Mouse (Mus musculus) testis, adult 2 months (tissue): ENCODE results near the gene 1700028J19Rik. TPM values are rescaled to one million over a fixed set of nuclear protein-coding genes. Genes with fewer than 3 reads are reported as not detected.

Source experiments
- H3K27ac ChIP-seq: fragments of 200-500 bp; 2 replicates; pipeline ENCODE4 v1.5.1; 2012; ENCODE audit warnings: low read depth, low read length; ENCODE audit not compliant: control insufficient read depth, insufficient read depth
- H3K27me3 ChIP-seq: fragments of 200-500 bp; 2 replicates; pipeline ENCODE4 v1.6.1; 2012; ENCODE audit warnings: mild to moderate bottlenecking, low read length, moderate library complexity; ENCODE audit not compliant: control insufficient read depth, insufficient read depth
- H3K36me3 ChIP-seq: fragments of 200-500 bp; 2 replicates; pipeline ENCODE4 v1.6.1; 2012; ENCODE audit warnings: mild to moderate bottlenecking, low read length; ENCODE audit not compliant: control insufficient read depth, insufficient read depth
- H3K4me1 ChIP-seq: fragments of 200-500 bp; 2 replicates; pipeline ENCODE4 v1.6.1; 2012; ENCODE audit warnings: low read length; ENCODE audit not compliant: control insufficient read depth, insufficient read depth
- H3K4me3 ChIP-seq: fragments of 200-500 bp; 2 replicates; pipeline ENCODE4 v1.5.1; 2012; ENCODE audit warnings: low read depth, mild to moderate bottlenecking, low read length, moderate library complexity, mixed read lengths; ENCODE audit not compliant: control insufficient read depth
- CTCF ChIP-seq: fragments of 200-500 bp; IDR thresholded peaks from 2 replicates; pipeline ENCODE4 v1.5.1; 2012; ENCODE audit warnings: low read depth, mild to moderate bottlenecking, inconsistent platforms, low read length, moderate library complexity; ENCODE audit not compliant: control insufficient read depth, insufficient read depth, insufficient replicate concordance
- POLR2A ChIP-seq: fragments of 200-500 bp; IDR thresholded peaks from 2 replicates; pipeline ENCODE4 v1.6.1; 2012; ENCODE audit warnings: low read depth, mild to moderate bottlenecking, inconsistent platforms, low read length, moderate library complexity; ENCODE audit not compliant: control insufficient read depth
- polyA plus RNA-seq: library from polyadenylated mRNA; depleted of rRNA; stranded (reverse); fragments of >200 nt; gene quantifications from 2 replicates; pipeline ENCODE4 v1.2.3, GENCODE M21; 2012

The 1700028J19Rik gene
- polyA plus RNA-seq, 1 experiment, result 1,528 TPM

GRCm38 (mm10) chr7:44276461-44277249 lies 30.2 kb upstream of the 1700028J19Rik start:
- Histone ChIP-seq H3K27ac (no peak overlapping the region), H3K27me3 (no peaks in the 10 kb centered on the region), H3K4me3 (no peak overlapping the region), H3K4me1 (no peaks in the 10 kb centered on the region; the same call in 1 of the 2 replicates), H3K36me3 (no peaks in the 10 kb centered on the region)
- TF ChIP-seq CTCF (no peak), POLR2A (no peak)

DNA sequence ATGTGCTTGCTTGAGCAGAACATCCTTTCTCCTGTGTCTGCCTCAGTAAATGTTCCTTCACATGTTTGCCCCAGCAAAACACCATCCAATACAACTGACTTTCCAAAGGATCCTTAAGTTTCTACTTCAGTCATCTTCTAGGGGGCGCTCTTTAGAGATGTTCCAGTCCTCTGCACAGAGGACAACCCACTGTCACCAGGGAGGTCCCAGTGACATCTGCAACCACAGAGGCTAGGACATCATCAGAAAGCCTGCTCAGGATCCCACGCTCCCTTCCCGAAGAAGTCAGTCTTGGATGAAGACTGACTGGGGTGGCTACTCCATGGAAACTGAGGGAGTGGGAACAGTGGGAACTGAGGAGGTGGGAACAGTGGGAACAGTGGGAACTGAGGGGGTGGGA lies 29.1 kb upstream of the 1700028J19Rik start:
- Histone ChIP-seq H3K4me3 (no peak overlapping the region), H3K4me1 (no peaks in the 10 kb centered on the region; the same call in 1 of the 2 replicates), H3K27ac (no peak overlapping the region), H3K27me3 (no peaks in the 10 kb centered on the region), H3K36me3 (no peaks in the 10 kb centered on the region)
- TF ChIP-seq POLR2A, result no peak
- TF ChIP-seq CTCF, result no peak

GRCm38 (mm10) chr7:44274096-44274495 lies 27.6 kb upstream of the 1700028J19Rik start:
- Histone ChIP-seq H3K4me1 (no peaks in the 10 kb centered on the region; the same call in 1 of the 2 replicates), H3K27ac (no peak overlapping the region), H3K36me3 (no peaks in the 10 kb centered on the region), H3K4me3 (peak overlapping the region; percentile 22), H3K27me3 (no peaks in the 10 kb centered on the region)
- no peak for TF ChIP-seq POLR2A
- TF ChIP-seq CTCF, result no peak

DNA sequence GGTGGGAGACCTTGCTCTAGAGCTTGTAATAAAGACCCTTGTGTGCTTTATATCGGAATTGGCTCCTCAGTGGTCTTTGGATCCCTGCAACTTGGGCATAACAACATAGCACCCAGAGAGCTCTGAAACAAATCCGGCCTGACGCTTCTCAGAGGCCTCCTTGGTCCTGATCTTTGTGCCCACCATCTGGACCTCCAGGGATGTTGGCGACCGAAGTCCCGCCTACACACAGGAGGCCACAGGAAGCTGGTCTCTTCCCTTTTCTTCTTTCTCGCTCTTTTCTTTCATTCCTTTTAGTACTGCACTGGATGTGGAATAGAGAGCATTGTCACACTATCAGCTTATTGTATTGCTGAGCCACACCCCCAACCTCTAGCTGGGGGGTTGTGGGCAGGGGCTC lies 27.0 kb upstream of the 1700028J19Rik start:
- H3K27ac ChIP-seq, result no peak overlapping the region
- H3K4me1 ChIP-seq, result no peaks in the 10 kb centered on the region; the same call in 1 of the 2 replicates
- TF ChIP-seq CTCF (no peak), POLR2A (no peak)
- H3K4me3 ChIP-seq, result peak overlapping the region; percentile 22
- no peaks in the 10 kb centered on the region for H3K36me3 ChIP-seq
- no peaks in the 10 kb centered on the region for H3K27me3 ChIP-seq

- no peaks in the 10 kb centered on the region for H3K36me3 ChIP-seq
- peak overlapping the region; percentile 57 for H3K4me3 ChIP-seq
- H3K27me3 ChIP-seq, result no peaks in the 10 kb centered on the region
- no peaks in the 10 kb centered on the region; the same call in 1 of the 2 replicates for H3K4me1 ChIP-seq
- no peak overlapping the region for H3K27ac ChIP-seq
- TF ChIP-seq POLR2A (no peak), CTCF (no peak)
Measured at GRCm38 (mm10) chr7:44272546-44272945, 26.1 kb upstream of the 1700028J19Rik start.

- Histone ChIP-seq H3K27ac (no peak overlapping the region), H3K36me3 (no peaks in the 10 kb centered on the region), H3K4me3 (peak overlapping the region; percentile 70), H3K4me1 (no peaks in the 10 kb centered on the region; the same call in 1 of the 2 replicates), H3K27me3 (no peaks in the 10 kb centered on the region)
- TF ChIP-seq POLR2A (no peak), CTCF (no peak)
Measured at GRCm38 (mm10) chr7:44271309-44271708, 24.8 kb upstream of the 1700028J19Rik start.

- Histone ChIP-seq H3K4me1 (no peaks in the 10 kb centered on the region; the same call in 1 of the 2 replicates), H3K36me3 (no peaks in the 10 kb centered on the region), H3K4me3 (no peak overlapping the region), H3K27ac (no peak overlapping the region), H3K27me3 (no peaks in the 10 kb centered on the region)
- TF ChIP-seq CTCF (no peak), POLR2A (no peak)
Measured at GRCm38 (mm10) chr7:44269397-44269796, 22.9 kb upstream of the 1700028J19Rik start.
